Mouse (Mus musculus): ENCODE measurements around the gene Hsd3b7. TPM values are rescaled to one million over a fixed set of nuclear protein-coding genes. Genes with fewer than 3 reads are reported as not detected.
"Not testable (repeated sequence)": the region's sequence is repeated elsewhere in the genome, so short reads cannot be mapped to it uniquely, and the experiment has no call there.

Gene Hsd3b7
- polyA plus RNA-seq, 1 experiment from 2014 or later = 9.6 TPM

DNA sequence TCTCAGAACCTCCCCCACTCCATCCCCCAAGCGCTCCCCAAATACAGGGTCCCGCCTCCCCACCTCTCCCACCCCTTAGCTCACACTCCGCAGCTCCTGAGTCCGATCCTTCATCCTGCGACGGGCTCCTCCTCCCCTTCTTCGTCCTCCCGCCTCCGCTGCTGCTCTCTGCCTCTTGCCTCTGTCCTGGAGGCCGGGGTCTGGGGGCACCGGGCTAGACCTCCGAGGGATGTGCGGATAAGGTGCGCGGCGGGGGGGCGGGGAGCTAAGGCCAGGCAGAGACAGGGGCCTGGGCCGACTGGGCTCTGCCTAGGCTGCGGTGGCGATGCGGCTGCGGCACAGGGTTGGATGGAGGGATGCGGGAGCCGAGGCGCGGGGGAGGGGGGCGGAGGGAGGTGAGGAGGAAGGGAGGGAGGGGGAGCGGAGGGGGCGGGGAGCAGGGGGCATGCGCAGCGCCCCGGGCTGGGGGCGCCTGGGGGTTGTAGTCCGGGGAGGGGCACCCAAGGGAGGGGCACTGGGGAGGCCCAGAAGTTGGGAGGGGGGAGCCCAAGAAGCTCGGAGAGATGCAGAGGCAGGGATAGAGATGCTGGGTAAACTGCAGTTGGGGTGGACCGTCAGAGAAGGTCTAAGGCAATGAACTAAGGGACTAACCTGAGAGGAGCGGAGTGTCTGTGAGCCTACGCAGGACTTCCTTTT, 23.9 kb downstream of the Hsd3b7 start, which contains the start of the genes Stx4a and Stx1b:
Gene Stx4a, plus strand, starts transcription at position 119 of the 696 bp plus-strand sequence.
Gene Stx1b, minus strand, starts transcription at position 374 of the 696 bp plus-strand sequence.
- peak within 1 kb of the TSS; percentile 92 for H3K27ac ChIP-seq
- 5% methylated on average over 26 of the region's 38 CpGs for WGBS
- no peaks in the 10 kb centered on the region for H3K36me3 ChIP-seq
- no peaks in the 10 kb centered on the region for H3K27me3 ChIP-seq
- H3K4me1 ChIP-seq (replicated peaks) = peaks cover 43% of the 10 kb centered on the region
- peak within 1 kb of the TSS; percentile 80 for H3K4me2 ChIP-seq
- ATAC-seq (ENCODE audit: low FRiP score) = peak; percentile 90
- H3K9ac ChIP-seq = peak within 1 kb of the TSS; percentile 91
- H3K4me3 ChIP-seq = peak within 1 kb of the TSS; percentile 72
- H3K9me3 ChIP-seq = no peaks in the 10 kb centered on the region

DNA sequence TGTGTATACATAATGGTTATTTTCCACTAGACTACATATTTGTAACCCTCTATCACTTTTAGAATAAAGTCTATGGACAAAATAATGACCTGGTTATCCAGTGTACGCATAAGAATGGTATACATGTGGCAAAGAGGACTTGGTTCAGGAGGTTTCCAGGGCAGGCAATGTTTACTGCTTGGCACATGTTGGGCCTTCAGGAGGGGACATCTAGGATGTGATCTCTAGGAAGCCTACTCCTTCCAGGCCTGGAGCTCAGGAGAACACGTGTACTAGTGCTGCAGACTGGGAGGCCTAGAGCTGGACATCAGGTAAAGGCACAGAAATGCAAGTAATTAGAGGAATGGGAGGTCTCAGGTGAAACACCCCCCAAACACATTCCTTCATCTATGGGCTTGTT, 35.1 kb downstream of the Hsd3b7 start:
- H3K27me3 ChIP-seq = 0 out of 2 replicates have a peak, but pooled peaks cover 3% of the 10 kb centered on the region
- H3K4me1 ChIP-seq (replicated peaks) = peaks cover 3% of the 10 kb centered on the region; the same call in 1 of the 2 replicates
- no peak overlapping the region for H3K4me3 ChIP-seq
- H3K36me3 ChIP-seq = no peaks in the 10 kb centered on the region
- H3K4me2 ChIP-seq = no peak overlapping the region
- no peaks in the 10 kb centered on the region for H3K9me3 ChIP-seq
- ATAC-seq (ENCODE audit: low FRiP score) = no peak
- H3K27ac ChIP-seq = no peak overlapping the region
- no peak overlapping the region for H3K9ac ChIP-seq
- 85% methylated on average over 2 of the region's 2 CpGs for WGBS

DNA sequence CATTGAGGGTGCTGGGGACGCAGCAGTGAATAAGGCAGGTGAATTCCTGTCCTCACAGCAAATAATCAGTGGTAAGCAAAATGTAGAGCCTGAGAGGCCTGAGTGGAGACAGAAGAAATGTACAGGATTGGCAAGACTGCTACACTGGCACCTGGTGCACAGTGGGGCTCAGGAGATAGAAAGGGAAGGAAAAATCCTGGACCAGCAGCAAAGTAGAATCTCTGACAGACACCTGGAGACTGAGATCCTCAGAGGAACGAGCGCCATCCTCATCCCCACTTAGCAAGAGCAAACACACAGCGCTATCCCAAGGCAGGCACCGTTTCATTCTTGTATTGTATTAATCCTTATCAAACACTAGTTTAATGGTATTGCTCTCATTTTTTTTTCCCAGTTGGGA, 37.1 kb downstream of the Hsd3b7 start:
- no peak overlapping the region for H3K9ac ChIP-seq
- H3K4me1 ChIP-seq (replicated peaks) = peaks cover 9% of the 10 kb centered on the region
- 93% methylated on average over 5 of the region's 5 CpGs for WGBS
- no peak overlapping the region for H3K27ac ChIP-seq
- H3K27me3 ChIP-seq = 0 out of 2 replicates have a peak, but pooled peaks cover 3% of the 10 kb centered on the region
- no peak for ATAC-seq (ENCODE audit: low FRiP score)
- H3K9me3 ChIP-seq = no peaks in the 10 kb centered on the region
- H3K4me2 ChIP-seq = no peak overlapping the region
- H3K36me3 ChIP-seq = no peaks in the 10 kb centered on the region
- H3K4me3 ChIP-seq = no peak overlapping the region

DNA sequence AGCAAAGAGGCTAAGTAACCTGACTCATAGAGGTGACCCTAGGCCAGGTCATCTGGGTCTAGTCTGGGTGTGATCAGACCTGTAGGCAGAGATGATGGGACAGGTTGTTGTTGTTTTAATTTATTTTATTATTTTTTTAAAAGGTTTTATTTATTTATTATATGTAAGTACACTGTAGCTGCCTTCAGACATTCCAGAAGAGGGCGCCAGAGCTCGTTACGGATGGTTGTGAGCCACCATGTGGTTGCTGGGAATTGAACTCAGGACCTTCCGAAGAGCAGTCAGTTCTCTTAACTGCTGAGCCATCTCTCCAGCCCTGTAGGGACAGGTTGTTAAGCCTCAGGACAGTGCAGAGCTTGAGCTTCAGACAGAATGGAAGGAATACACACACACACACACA, 37.5 kb downstream of the Hsd3b7 start:
- not testable (repeated sequence) for H3K27me3 ChIP-seq; H3K4me3 ChIP-seq; H3K4me2 ChIP-seq; H3K9me3 ChIP-seq; ATAC-seq (ENCODE audit: low FRiP score); H3K9ac ChIP-seq; H3K27ac ChIP-seq; H3K36me3 ChIP-seq
- 82% methylated on average over 4 of the region's 4 CpGs for WGBS
- peaks cover 14% of the 10 kb centered on the region for H3K4me1 ChIP-seq (replicated peaks)

DNA sequence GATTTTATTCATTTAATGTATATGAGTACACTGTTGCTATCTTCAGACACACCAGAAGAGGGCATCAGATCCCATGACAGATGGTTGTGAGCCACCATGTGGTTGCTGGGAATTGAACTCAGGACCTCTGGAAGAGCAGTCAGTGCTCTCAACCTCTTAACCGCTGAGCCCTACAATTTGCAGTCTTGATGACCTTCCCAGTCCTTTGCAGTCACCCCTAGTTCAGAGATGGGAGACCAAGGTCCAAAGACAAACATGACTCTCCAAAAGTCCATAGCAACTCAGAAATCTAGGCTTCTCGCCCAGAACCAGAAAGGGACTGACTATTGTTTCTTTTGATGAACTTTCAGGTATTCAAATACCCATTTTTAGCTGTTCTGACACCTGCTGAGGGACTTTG, 39.6 kb downstream of the Hsd3b7 start:
- 76% methylated on average over 2 of the region's 2 CpGs for WGBS
- not testable (repeated sequence) for H3K9ac ChIP-seq; H3K9me3 ChIP-seq; H3K27ac ChIP-seq; H3K27me3 ChIP-seq; H3K4me3 ChIP-seq; ATAC-seq (ENCODE audit: low FRiP score); H3K36me3 ChIP-seq
- H3K4me2 ChIP-seq = peak overlapping the region; percentile 99; the same call in 1 of the 2 replicates
- H3K4me1 ChIP-seq (replicated peaks) = peaks cover 15% of the 10 kb centered on the region

DNA sequence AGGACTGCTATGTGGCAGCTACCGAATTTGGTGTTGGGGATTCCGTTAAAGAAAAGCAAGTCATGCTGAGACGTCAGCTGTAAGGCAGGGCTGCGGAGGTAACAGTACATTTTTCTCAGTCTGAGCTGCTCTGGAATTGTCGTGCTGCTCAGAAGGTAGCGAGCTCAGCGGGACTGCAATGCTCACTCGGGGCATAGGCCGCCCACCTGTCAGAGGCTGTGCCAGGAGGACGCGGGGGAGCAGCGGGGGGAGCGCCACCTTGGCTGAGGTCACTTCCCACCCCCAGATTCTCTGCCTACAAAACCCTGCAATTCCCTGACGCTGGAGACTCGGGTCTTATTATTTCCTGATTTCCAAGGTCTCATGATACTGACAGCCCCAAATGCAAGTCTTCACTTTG, 40.5 kb downstream of the Hsd3b7 start:
- Histone ChIP-seq H3K4me3 (peak overlapping the region; percentile 68), H3K4me2 (peak overlapping the region; percentile 99), H3K36me3 (no peaks in the 10 kb centered on the region), H3K9me3 (no peaks in the 10 kb centered on the region), H3K4me1 (replicated peaks) (peaks cover 15% of the 10 kb centered on the region), H3K27ac (peak overlapping the region; percentile 93), H3K27me3 (0 out of 2 replicates have a peak, but pooled peaks cover 3% of the 10 kb centered on the region), H3K9ac (peak overlapping the region; percentile 76)
- peak; percentile 31 for ATAC-seq (ENCODE audit: low FRiP score)
- WGBS = 4% methylated on average over 15 of the region's 15 CpGs

DNA sequence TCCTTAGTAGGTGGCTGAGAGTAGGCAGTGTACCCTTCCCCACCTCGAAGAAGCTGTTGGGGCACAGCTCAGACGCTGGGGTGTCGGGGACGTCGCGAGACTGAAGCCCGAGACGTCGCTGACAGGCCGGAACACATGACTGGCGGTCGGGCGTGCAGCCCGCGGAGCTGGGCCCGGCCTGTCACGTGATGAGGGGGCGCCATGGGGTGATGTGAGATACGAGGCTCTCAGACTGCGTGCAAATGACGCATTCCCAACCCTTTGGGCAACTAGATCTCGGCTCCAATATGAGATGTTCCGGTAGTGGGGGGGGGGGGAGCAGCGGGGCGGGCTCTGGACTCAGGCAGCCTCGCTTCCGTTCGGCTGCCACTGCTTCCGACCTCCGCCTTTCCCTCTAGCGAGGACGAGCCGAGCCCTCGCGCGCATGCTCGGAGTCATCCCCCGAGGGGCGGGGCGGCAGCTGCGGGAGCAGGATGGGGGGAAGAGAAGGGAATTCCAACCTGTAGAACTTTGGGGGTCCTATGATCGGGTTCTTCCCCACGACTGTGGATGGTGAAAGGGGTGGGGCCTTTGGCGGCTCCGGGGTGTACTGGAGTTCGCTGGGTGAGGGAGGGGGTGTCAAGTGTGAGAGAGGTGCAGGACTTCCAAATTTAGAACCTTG, 41.1 kb downstream of the Hsd3b7 start:
- Histone ChIP-seq H3K4me2 (peak overlapping the region; percentile 99), H3K36me3 (peaks cover 2% of the 10 kb centered on the region; the same call in 1 of the 2 replicates), H3K27ac (peak overlapping the region; percentile 93), H3K27me3 (0 out of 2 replicates have a peak, but pooled peaks cover 3% of the 10 kb centered on the region), H3K4me3 (peak overlapping the region; percentile 68), H3K4me1 (replicated peaks) (peaks cover 15% of the 10 kb centered on the region), H3K9me3 (no peaks in the 10 kb centered on the region), H3K9ac (peak overlapping the region; percentile 76)
- under 1% methylated on average over 44 of the region's 46 CpGs for WGBS
- peak; percentile 94 for ATAC-seq (ENCODE audit: low FRiP score)

DNA sequence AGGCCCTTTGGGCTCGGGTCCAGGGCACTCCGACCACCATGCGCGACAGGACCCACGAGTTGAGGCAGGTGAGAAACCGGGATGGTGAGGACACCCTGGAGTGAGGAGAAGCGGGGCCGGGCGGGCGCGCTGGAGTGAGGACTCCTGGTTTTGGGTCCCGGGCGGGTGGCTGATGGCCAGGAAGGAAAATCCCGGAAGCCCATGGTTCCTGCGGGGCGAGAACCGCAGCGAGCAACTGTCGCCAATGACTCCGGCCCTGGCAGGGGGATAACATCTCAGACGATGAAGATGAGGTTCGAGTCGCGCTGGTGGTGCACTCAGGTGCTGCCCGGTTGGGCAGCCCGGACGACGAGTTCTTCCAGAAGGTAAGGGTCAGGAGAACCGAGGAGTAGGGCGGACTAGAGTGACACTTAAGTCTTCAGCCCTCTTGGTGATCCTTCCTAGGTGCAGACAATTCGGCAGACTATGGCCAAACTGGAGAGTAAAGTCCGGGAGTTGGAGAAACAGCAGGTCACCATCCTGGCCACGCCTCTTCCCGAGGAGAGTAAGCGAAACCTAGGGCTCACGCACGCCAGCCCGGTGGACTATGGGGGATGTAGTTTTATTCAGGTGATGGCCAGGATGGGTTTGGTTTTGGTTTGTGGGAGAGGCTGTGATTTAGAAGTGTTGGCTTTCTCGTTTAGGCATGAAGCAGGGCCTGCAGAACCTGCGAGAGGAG, 41.8 kb downstream of the Hsd3b7 start:
- Histone ChIP-seq H3K4me2 (peak overlapping the region; percentile 99), H3K27ac (peak overlapping the region; percentile 93), H3K4me3 (peak overlapping the region; percentile 68), H3K36me3 (peaks cover 7% of the 10 kb centered on the region), H3K9ac (peak overlapping the region; percentile 76), H3K4me1 (replicated peaks) (peaks cover 15% of the 10 kb centered on the region), H3K27me3 (0 out of 2 replicates have a peak, but pooled peaks cover 3% of the 10 kb centered on the region), H3K9me3 (no peaks in the 10 kb centered on the region)
- under 1% methylated on average over 40 of the region's 40 CpGs for WGBS
- ATAC-seq (ENCODE audit: low FRiP score) = peak; percentile 61

DNA sequence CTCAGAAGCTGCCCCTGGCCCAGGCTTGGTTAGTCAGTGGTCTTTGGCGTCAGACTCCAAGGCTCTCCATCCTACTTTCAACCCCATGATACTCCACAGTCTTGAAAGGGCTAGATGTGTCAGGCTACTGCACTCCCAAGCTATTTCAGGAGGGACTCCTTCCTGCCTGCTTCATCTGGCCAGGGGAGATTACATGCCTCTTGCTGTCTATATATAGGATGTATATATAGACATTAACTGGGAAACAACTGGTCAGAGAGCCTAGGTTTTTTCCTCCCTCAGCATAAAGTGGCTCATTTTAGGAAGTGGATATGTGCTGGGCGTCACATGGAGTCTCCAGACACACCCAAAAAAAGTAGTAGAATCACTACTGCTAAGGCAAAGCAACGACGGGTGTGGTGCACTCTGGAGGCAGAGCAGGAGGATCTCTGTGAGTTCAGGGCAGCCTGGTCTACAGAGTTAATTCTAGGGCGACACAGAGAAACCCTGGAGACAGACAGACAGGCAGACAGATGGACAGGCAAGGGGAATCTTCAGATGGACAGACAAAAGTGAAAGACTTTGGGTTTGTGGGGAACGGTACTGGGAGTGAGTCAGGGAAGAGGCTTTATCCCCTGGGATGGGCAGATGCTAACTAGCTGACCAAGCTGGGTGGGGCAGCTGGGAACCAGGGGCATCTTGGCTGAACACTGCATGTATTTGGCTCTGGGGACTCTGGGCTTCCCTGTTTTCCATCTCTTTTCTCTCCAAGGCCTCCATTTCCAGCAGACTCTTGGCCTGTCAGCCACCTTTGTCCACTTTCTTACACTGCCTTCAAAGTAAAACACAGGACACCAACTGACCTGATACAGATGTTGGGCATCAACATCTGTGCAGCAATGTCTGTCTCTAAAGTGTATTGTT, 49.8 kb downstream of the Hsd3b7 start:
- no peaks in the 10 kb centered on the region for H3K9me3 ChIP-seq
- no peaks in the 10 kb centered on the region for H3K27me3 ChIP-seq
- no peak overlapping the region for H3K4me3 ChIP-seq
- 83% methylated on average over 6 of the region's 6 CpGs for whole genome bisulfite sequencing
- H3K4me2 ChIP-seq = no peak overlapping the region
- no peak for ATAC-seq (ENCODE audit: low FRiP score)
- H3K27ac ChIP-seq = no peak overlapping the region
- H3K4me1 ChIP-seq (replicated peaks) = no peaks in the 10 kb centered on the region
- no peak overlapping the region for H3K9ac ChIP-seq
- H3K36me3 ChIP-seq = peaks cover 18% of the 10 kb centered on the region

DNA sequence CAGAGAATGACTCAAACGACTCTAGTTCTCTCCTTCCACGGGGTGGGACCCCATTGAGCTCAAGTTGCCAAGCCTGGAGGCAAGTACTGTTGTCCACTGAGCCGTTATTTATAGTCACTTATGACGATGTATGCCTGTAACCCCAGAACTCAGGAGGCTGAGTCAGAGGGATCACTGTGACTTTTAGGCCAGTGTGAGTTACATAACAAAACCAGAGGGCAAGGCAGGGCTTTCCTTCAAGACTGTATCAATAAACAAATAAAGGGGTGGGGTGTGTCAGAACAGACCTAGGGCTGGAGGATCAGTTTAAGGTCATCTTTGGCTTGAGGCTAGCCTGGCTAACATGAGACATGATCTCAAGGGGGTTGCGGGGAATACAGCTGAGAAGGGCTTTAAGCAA, 50.5 kb downstream of the Hsd3b7 start:
- WGBS = 79% methylated on average over 5 of the region's 5 CpGs
- H3K4me1 ChIP-seq (replicated peaks) = no peaks in the 10 kb centered on the region
- no peak overlapping the region for H3K4me2 ChIP-seq
- H3K27me3 ChIP-seq = no peaks in the 10 kb centered on the region
- H3K4me3 ChIP-seq = no peak overlapping the region
- no peak overlapping the region for H3K27ac ChIP-seq
- H3K36me3 ChIP-seq = peaks cover 18% of the 10 kb centered on the region
- no peaks in the 10 kb centered on the region for H3K9me3 ChIP-seq
- H3K9ac ChIP-seq = no peak overlapping the region
- ATAC-seq (ENCODE audit: low FRiP score) = no peak
